Mouse (Mus musculus) adrenal gland, adult 18-20 months (tissue): Measurements from ENCODE around the gene Slc37a4. TPM values are rescaled to one million over a fixed set of nuclear protein-coding genes. Genes with fewer than 3 reads are reported as not detected.
"Not testable (repeated sequence)": the region's sequence is repeated elsewhere in the genome, so short reads cannot be mapped to it uniquely, and the experiment has no call there.

Experiments
- DNase-seq, 2 experiments: peaks; one replicate each; pipeline ENCODE4 v3.0.0; 2021 to 2022; ENCODE audit warnings: low spot score in 2 of 2
- microRNA-seq, 2 experiments: library from miRNA; unstranded; fragments of <30 nt; microRNA quantifications; one replicate each; pipeline ENCODE4 v1.2.0; 2021; ENCODE audit warnings: borderline number of aligned reads in 2 of 2
- total RNA-seq, 2 experiments: library from RNA; stranded (reverse); gene quantifications; 1 replicate in 1 of 2; 2 replicates in 1 of 2; pipeline ENCODE4 v1.2.3; 2021

Slc37a4 gene
- total RNA-seq, 2 experiments from 2014 or later: 15.2 to 16.1 TPM

DNA sequence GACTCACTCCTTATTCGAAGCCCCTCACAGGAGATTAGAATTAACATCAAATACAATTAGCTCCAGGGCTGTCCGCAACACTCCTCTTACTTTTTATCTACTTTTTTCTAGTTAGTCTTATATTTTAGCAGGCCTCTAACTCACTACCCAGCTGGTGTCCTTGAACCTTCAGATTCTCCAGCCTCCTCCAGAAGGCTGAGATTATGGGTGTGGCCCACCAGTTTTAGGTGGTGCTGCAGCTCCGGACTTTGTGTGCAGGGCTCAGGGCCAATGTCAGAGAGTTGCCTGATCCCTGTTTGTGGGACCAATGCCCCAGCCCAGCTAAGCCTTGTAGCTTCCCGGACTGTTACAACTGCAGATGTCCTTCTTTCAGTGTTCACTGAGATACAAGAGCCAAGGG, 26.9 kb downstream of the Slc37a4 start:
- no peak for DNase-seq

DNA sequence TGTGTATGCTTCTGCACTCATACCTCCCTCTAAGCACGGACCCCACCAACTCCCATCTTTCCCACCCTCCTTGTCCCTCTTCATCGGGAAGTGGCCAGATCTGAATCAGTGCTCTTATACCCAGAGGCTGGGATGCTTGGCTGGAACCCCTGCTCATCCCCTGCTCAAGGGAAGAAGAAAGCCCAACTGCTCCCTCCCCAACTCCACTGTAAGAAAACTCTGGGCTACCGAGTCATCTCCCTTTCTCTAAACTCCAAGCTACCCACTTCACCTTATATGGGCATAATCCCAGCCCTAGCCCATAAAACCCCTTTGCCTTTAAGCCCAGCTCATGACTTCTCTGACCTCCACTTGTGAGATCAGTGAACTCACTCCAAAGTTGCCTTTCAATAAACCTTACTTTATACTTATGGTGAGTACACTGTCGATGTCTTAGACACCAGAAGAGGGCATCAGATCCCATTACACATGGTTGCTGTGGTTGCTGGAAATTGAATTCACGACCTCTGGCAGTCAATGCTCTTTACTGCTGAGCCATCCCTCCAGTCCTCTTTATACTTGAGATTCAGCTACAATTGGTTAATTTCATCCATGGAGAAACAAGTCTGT, 36.0 kb downstream of the Slc37a4 start:
- DNase-seq: no peak

DNA sequence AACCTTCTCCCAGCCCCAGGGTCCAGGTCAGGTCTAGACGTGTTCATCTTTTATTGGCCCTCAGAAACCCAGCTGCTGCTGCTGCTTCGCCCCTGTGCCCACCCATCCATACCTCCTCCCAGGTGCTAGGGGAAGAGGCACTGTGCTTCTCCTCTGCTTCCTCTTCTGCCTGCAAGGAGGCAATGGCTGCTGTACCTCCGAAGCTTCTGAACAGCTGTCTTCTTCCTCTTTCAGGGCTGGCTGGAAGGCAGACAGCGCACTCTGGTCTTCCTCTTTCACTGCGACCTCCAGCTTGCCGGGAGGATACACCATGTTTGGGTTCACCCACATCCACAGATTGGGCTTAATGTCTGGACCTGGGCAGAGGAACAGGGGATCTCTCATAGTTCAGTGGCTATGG, 39.1 kb downstream of the Slc37a4 start:
- no peak for DNase-seq

DNA sequence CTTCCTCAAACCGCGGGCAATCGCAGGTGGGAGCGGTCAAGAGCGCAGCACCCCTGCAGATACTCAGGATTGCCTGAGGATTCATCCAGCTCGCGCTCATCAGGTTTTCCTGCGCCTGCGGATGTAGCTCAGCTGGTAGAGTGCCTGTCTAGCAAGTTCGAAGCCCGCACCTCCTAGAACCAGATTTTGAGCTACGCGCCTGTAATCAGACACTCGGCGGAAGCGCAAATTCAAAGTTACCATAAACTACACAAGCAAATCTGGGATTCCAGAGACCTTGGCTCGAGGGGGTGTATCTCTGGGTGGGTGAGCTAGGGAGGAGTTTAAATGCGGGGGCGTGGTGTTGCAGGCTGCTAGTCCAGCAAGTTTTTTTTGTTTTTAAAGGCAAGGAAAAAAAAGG, 44.3 kb downstream of the Slc37a4 start, which contains the start of gene Foxr1:
TSS of gene Foxr1 (minus strand) at position 176 of the 400 bp plus-strand sequence.
- no peak for DNase-seq

DNA sequence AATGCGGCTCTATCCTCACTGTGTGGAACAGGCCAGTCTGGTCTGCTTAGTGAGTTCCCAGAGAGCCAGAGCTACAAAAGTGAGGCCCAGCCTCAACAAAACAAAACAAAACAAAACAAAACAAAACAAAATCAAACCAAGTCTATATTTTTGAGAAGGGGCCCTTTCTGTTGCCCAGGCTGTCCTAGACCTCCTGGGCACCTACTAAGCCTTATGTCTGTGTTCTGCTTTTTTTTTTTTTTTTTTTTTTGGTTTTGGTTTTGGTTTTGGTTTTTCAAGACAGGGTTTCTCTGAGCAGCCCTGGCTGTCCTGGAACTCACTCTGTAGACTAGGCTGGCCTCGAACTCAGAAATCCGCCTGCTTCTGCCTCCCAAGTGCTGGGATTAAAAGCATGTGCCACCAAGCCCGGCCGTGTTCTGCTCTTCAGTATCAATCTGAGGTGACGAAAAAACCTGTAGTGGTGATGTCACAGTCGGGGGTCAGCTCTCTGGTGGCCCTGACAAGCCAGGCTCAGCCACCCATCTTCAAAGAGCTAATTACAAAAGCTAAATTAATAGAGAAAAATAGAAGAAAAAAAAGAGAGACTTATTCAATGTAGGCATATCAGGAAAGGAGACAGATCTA, 47.9 kb downstream of the Slc37a4 start:
- DNase-seq: not testable (repeated sequence)

DNA sequence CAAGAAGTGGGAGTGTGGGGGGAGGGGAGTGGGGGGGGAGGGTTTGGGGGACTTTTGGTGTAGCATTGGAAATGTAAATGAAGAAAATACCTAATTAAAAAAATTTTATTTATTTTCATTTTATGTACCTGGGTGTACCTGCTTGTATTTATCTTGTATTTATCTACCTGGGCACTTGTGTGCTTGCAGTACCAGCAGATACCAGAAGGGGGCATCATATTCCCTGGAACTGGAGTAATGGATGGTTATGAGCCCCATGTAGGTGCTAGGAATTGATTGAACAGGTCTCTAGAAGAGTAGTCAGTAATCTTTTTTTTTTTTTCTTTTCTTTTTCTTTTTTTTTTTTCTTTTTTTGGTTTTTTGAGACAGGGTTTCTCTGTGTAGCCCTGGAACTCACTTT, 53.7 kb downstream of the Slc37a4 start:
- no peak for DNase-seq

Small RNA genes within 50 kb of the gene (microRNA-seq; reads per million reads assigned to microRNA genes)
- gene Mir7085: 1.4 to 1.8 reads per million in 2 experiments

Other genes starting within 250 kb of the Slc37a4 start
- 10 to 100 TPM; 27.9 to 37.1 TPM for gene Cbl, start 162.8 kb upstream of the Slc37a4 start, total RNA-seq
- 1 to 10 TPM; 2.8 to 5.3 TPM for gene Ccdc153, start 156.2 kb upstream of the Slc37a4 start, total RNA-seq
- gene Pdzd3, start 145.4 kb upstream of the Slc37a4 start, total RNA-seq: not detected
- 10 to 100 TPM; 14.0 to 17.1 TPM for gene Nlrx1, start 128.3 kb upstream of the Slc37a4 start, total RNA-seq
- gene Abcg4, start 108.2 kb upstream of the Slc37a4 start, total RNA-seq: 10 to 100 TPM; 16.1 to 30.7 TPM
- gene Hinfp, start 91.2 kb upstream of the Slc37a4 start, total RNA-seq: 10 to 100 TPM; 18.3 to 22.6 TPM
- 10 to 100 TPM; 35.2 to 41.7 TPM for gene C2cd2l, start 76.6 kb upstream of the Slc37a4 start, total RNA-seq
- 10 to 100 TPM; 21.7 to 30.9 TPM for gene Dpagt1, start 70.8 kb upstream of the Slc37a4 start, total RNA-seq
- gene H2afx, start 62.2 kb upstream of the Slc37a4 start, total RNA-seq: 10 to 100 TPM; 26.8 to 34.4 TPM
- 10 to 100 TPM; 52.3 to 87.5 TPM for gene Hmbs, start 52.6 kb upstream of the Slc37a4 start, total RNA-seq
- 10 to 100 TPM; 52.5 to 70.4 TPM for gene Vps11, start 35.2 kb upstream of the Slc37a4 start, total RNA-seq
- 100 to 1,000 TPM; 182 to 214 TPM for gene Hyou1, start 17.4 kb upstream of the Slc37a4 start, total RNA-seq
- 1,000 to 10,000 TPM; 1,079 to 1,172 TPM for gene Rps25, start 10.3 kb downstream of the Slc37a4 start, total RNA-seq
- 100 to 1,000 TPM in 1 of 2 experiments, 10 to 100 TPM in 1; 90.8 to 109 TPM for gene Trappc4, start 10.7 kb downstream of the Slc37a4 start, total RNA-seq
- gene Ccdc84, start 21.7 kb downstream of the Slc37a4 start, total RNA-seq: 10 to 100 TPM; 22.4 to 26.1 TPM
- gene Foxr1, start 44.3 kb downstream of the Slc37a4 start, total RNA-seq: not detected
- gene Upk2, start 58.1 kb downstream of the Slc37a4 start, total RNA-seq: not detected
- 10 to 100 TPM; 41.3 to 46.6 TPM for gene Bcl9l, start 86.0 kb downstream of the Slc37a4 start, total RNA-seq
- gene Cxcr5, start 165.0 kb downstream of the Slc37a4 start, total RNA-seq: under 1 TPM; 0.16 to 0.40 TPM
- gene Ddx6, start 208.0 kb downstream of the Slc37a4 start, total RNA-seq: 100 to 1,000 TPM; 113 to 140 TPM